Mouse (Mus musculus): ENCODE data around the gene Kiss1. TPM values are rescaled to one million over a fixed set of nuclear protein-coding genes. Genes with fewer than 3 reads are reported as not detected.

Gene Kiss1
- not detected for polyA plus RNA-seq (2021)

DNA sequence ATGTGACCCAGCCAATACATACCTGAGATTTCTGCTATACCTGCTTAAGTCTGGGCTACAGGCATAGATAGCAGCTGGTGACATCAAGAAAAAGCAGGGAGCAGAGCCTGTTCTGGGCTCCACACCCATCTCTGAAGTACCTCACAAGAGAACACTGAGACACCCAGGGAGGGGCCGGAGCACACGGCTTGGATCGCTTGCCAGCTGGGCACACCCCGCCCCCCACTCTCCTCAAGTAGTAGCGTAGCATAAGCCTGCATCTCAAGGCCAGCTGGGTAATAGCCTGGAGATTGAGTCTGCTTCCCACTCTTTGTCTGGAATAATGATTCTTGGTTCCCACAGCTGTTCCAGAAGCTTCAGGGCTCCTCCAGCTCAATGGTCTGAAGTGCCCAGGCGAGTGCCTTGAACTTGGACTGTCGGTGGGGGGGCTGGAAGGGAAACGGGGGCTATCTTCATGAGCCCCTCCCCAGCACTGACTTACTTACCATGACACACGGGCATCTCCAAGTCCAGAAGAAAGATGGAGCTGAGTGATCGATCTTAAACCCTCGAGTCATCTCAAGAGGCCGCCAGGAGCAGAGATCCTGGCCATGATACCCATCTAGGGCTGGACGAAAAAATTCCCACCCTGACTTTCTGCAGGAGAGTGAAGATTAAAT, at the start of gene Kiss1:
Gene Kiss1, plus strand, starts transcription at position 609 of the 659 bp plus-strand sequence.
- in situ Hi-C loops (cut with MboI; ENCODE audit: low pct_unique_long_range_greater_than_20kb): no loop called here
- no peaks in the 10 kb centered on the region for H3K27me3 ChIP-seq
- POLR2A ChIA-PET: no interaction called here
- no peak for ATAC-seq
- CTCF ChIA-PET: interaction anchor here (1.0 to 2.1 kb wide), 5 partner anchors 13 to 144 kb away, joined by 3 to 7 read pairs (median 5); no protein-coding TSS in a partner anchor
- no peak for DNase-seq (ENCODE audit: low read depth, low spot score)
- TF ChIP-seq CTCF (IDR thresholded peaks at IDR 0.05): no peak

- DNase-seq (ENCODE audit: low read depth, low spot score): no peak
- no peaks in the 10 kb centered on the region for H3K27me3 ChIP-seq
- no peak for ATAC-seq
- in situ Hi-C loops (cut with MboI; ENCODE audit: low pct_unique_long_range_greater_than_20kb): no loop called here
- CTCF ChIA-PET: interaction anchor here (1.5 kb wide), 1 partner anchor 21 kb away, joined by 3 read pairs; no protein-coding TSS in a partner anchor
- POLR2A ChIA-PET: no interaction called here
- TF ChIP-seq CTCF (IDR thresholded peaks at IDR 0.05): no peak
Observed at GRCm38 (mm10) chr1:133274163-133274562, 47.5 kb upstream of the Kiss1 start.

DNA sequence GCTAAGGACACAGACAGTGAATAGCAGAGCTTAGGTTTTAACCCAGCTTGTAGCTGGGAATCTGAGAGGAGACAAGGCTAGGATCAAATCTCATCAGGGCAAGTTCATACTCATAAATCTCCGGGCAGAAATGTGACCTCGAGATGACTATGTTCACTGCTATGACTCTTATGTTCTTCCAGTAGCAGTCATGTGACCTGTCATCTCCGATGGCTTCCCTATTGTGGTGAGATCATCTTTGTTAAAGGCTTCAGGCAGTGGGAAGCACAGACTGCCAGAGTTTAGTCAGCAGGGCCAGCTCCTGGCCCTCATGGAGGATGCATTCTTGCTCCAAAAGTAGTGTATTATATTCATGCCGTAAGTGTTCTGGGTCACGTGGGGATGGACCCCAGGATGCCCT, 44.7 kb upstream of the Kiss1 start:
- ChIA-PET POLR2A (no interaction called here), CTCF (interaction anchor here (0.7 to 1.5 kb wide), 2 partner anchors 10 to 30 kb away, joined by 3 to 4 read pairs; no protein-coding TSS in a partner anchor)
- in situ Hi-C loops (cut with MboI; ENCODE audit: low pct_unique_long_range_greater_than_20kb): no loop called here
- DNase-seq (ENCODE audit: low read depth, low spot score): peak; percentile 54
- peak; percentile 40 for ATAC-seq
- no peaks in the 10 kb centered on the region for H3K27me3 ChIP-seq
- no peak for TF ChIP-seq CTCF (IDR thresholded peaks at IDR 0.05)

DNA sequence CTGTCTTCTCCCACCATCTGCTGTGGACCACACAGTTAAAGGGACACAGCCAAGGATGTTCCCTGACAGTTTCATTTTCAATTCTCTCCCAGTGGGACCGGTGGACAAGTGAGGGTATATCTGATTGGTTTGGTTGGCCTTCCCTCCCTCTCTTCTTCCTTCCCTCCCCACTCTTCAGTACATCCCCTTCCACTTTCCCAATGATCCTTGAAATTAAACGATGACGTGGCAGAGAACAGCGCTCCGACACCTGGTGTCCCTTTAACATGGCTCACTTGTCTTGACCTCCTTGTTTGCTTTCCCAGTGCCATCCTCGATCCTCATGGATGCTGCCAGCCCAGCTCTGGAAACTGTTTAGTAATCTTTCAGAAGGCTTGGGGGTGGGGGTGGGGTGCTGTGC, 43.1 kb upstream of the Kiss1 start:
- CTCF ChIA-PET: no interaction called here
- POLR2A ChIA-PET: no interaction called here
- in situ Hi-C loops (cut with MboI; ENCODE audit: low pct_unique_long_range_greater_than_20kb): no loop called here
- no peak for DNase-seq (ENCODE audit: low read depth, low spot score)
- no peaks in the 10 kb centered on the region for H3K27me3 ChIP-seq
- ATAC-seq: no peak
- TF ChIP-seq CTCF (IDR thresholded peaks at IDR 0.05): no peak

DNA sequence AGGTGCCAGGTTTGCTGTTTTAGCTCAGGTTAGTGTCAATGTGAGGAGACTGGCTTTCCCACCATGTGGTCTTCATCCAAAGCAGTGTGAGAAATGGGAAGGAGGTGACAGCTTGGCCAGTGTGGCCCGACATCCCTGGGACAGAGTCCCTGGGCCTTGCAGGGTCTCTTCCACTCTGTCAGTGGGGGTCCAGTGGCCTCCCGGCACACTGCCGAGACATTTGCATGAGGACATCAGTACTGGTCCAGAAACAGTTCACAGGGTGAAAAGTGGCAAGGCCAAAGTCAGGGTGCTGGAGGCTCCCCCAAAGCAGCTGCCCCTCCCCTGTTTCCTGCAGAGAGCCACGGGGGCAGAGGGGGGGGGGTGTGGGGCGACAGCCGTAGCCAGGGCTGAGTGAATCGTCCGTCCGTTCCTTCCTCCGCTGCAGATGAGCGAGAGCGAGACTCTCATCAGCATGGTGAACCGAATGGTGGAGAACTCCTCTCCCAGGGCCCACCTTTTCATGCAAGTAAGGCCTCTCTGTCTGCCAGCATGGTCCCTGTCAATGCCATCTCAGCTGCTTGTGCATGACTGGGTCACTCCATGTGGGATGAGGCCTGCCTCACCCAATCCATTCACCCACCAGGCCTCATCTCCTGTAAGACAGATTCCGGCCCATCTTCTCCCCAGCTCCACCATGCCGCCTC, 42.6 kb upstream of the Kiss1 start:
- TF ChIP-seq CTCF (IDR thresholded peaks at IDR 0.05): no peak
- ChIA-PET CTCF (no interaction called here), POLR2A (no interaction called here)
- H3K27me3 ChIP-seq: no peaks in the 10 kb centered on the region
- DNase-seq (ENCODE audit: low read depth, low spot score) (no peak), ATAC-seq (no peak)
- in situ Hi-C loops (cut with MboI; ENCODE audit: low pct_unique_long_range_greater_than_20kb): no loop called here

DNA sequence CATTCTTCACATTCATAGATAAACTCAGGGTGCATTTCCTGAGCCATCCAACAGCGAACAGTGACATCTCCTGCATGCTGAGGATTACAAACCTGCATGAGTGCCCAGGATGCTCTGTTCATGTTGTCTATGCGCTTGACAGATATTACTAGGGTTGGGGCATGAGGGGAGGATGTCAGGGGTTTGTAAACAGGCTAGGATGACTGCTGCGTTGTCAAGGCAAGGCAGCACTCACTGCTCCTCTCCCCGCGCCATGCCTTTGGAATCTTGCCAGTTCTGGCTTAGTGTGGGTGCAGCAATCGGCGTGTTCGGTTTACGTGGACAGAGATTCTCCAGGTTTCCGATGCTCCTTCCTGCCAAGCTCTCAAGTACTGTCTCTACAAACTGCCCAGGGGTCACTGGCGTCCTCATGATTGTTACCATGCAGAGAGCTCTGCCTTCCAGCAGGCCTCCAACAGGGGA, 42.0 kb upstream of the Kiss1 start:
- in situ Hi-C loops (cut with MboI; ENCODE audit: low pct_unique_long_range_greater_than_20kb): no loop called here
- no peak for TF ChIP-seq CTCF (IDR thresholded peaks at IDR 0.05)
- POLR2A ChIA-PET: no interaction called here
- H3K27me3 ChIP-seq: no peaks in the 10 kb centered on the region
- ATAC-seq: no peak
- CTCF ChIA-PET: no interaction called here
- no peak for DNase-seq (ENCODE audit: low read depth, low spot score)

DNA sequence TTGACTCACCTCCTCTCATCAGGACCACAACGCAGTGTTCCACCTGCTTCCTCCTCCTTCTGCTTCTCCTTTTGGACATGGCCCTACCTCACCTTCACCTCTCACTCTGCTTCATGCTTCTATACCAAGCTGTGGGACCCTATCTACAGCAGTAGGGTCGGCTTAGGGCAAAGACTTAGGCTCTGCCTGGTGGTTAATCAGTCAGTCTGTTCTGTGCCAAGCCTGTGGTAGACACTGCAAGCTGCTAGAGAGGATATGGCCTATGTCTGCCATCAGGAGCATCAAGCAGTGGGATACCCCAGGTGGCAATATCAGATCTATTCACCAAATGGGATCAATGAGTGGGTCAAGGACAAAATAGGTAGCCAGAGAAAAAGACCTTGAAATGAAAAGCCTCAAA, 41.1 kb upstream of the Kiss1 start:
- no peak for DNase-seq (ENCODE audit: low read depth, low spot score)
- POLR2A ChIA-PET: no interaction called here
- no peak for ATAC-seq
- no peak for TF ChIP-seq CTCF (IDR thresholded peaks at IDR 0.05)
- CTCF ChIA-PET: interaction anchor here (1.7 kb wide), 1 partner anchor 102 kb away, joined by 4 read pairs; no protein-coding TSS in a partner anchor
- H3K27me3 ChIP-seq: no peaks in the 10 kb centered on the region
- in situ Hi-C loops (cut with MboI; ENCODE audit: low pct_unique_long_range_greater_than_20kb): no loop called here

DNA sequence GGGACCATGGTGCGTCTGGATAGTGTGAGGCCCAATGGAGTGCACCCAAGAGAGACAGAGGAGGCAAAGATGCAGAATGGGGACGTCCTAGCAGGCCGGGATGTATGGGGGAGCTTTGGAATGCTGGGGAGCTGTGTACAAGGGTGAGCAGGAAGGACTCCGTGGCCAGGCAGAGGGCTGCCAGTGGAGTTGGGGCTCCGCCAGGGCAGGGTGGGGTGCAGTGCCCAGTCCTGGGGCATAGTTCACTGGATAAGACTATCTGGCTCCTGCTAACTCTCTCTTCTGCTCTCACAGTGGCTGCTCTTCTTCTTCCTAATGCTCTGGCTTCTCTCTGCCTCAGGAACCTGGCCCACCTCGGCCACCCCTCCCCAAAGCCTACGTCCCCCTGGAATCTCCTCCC, 35.8 kb upstream of the Kiss1 start:
- TF ChIP-seq CTCF (IDR thresholded peaks at IDR 0.05): no peak
- no peaks in the 10 kb centered on the region for H3K27me3 ChIP-seq
- ChIA-PET CTCF (interaction anchor here (0.9 to 1.6 kb wide), 2 partner anchors 21 to 57 kb away, joined by 3 to 7 read pairs; no protein-coding TSS in a partner anchor), POLR2A (no interaction called here)
- no peak for DNase-seq (ENCODE audit: low read depth, low spot score)
- no peak for ATAC-seq
- in situ Hi-C loops (cut with MboI; ENCODE audit: low pct_unique_long_range_greater_than_20kb): no loop called here

DNA sequence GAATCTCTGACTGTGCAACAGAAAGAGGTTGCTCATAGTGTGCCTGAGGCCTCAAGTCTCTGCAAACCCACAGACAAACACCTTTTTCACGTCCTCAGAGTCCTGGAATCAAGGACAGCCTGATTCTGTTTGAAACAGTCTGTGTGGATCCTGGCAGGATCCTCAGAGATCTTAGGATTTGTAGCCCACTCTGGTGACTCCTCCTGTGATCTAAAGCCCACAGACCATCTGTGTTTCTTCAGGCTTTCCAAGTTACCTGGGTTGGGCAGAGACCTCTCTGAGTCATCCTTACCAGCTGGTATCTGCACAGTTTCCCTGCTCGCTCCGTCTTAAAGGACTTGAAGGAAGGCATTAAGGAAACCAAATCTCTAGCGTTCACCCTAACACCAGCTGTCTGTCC, 34.6 kb upstream of the Kiss1 start:
- in situ Hi-C loops (cut with MboI; ENCODE audit: low pct_unique_long_range_greater_than_20kb): no loop called here
- ChIA-PET POLR2A (no interaction called here), CTCF (no interaction called here)

GRCm38 (mm10) chr1:133287880-133288279, 33.8 kb upstream of the Kiss1 start:
- TF ChIP-seq CTCF (IDR thresholded peaks at IDR 0.05): no peak
- POLR2A ChIA-PET: no interaction called here
- no peak for DNase-seq (ENCODE audit: low read depth, low spot score)
- no peak for ATAC-seq
- CTCF ChIA-PET: no interaction called here
- H3K27me3 ChIP-seq: no peaks in the 10 kb centered on the region
- in situ Hi-C loops (cut with MboI; ENCODE audit: low pct_unique_long_range_greater_than_20kb): no loop called here

More for the DNA sequence above, 34.6 kb upstream of the Kiss1 start:
- TF ChIP-seq CTCF (IDR thresholded peaks at IDR 0.05): no peak
- no peaks in the 10 kb centered on the region for H3K27me3 ChIP-seq
- ATAC-seq (no peak), DNase-seq (ENCODE audit: low read depth, low spot score) (no peak)

DNA sequence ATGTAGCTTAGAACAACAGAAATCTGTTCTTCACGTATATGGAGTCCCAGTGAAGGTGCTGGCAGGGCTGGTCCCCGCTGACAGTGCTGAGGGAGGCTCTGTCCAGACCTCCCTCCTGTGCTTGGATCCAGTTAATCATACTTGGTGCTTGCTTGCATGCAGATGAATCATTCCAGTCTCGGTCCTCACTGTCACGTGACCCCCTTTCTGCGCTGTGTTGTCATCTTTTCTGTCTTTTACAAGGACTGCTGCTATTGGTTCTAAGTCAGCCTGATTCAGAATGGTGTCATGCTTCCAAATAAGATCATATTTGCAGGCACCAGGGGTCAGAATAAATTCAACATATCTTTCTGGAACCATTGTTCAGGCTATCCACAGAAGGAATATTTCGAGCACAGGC, 29.8 kb upstream of the Kiss1 start:
- CTCF ChIA-PET: interaction anchor here (0.6 to 1.1 kb wide), 2 partner anchors 18 to 86 kb away, joined by 3 read pairs; partner anchors contain the start of gene Golt1a
- in situ Hi-C loops (cut with MboI; ENCODE audit: low pct_unique_long_range_greater_than_20kb): no loop called here
- H3K27me3 ChIP-seq: no peaks in the 10 kb centered on the region
- peak; percentile 17 for ATAC-seq
- POLR2A ChIA-PET: interaction anchor here (0.8 kb wide), 1 partner anchor 111 kb away, joined by 3 read pairs; no protein-coding TSS in a partner anchor
- no peak for DNase-seq (ENCODE audit: low read depth, low spot score)
- no peak for TF ChIP-seq CTCF (IDR thresholded peaks at IDR 0.05)
